Mouse (Mus musculus) ovary, adult 18-20 months (tissue): ENCODE results near the gene Ak2.

Experiments
- DNase-seq: peaks from one replicate; pipeline ENCODE4 v3.0.0; 2022; ENCODE audit warnings: low spot score, mixed read lengths

The Ak2 gene

GRCm38 (mm10) chr4:129013151-129013864 is 21.6 kb downstream of the Ak2 start:
- no peak for DNase-seq

GRCm38 (mm10) chr4:129016329-129016728 is 24.6 kb downstream of the Ak2 start:
- no peak for DNase-seq

GRCm38 (mm10) chr4:129017150-129017549 is 25.4 kb downstream of the Ak2 start:
- DNase-seq = no peak

GRCm38 (mm10) chr4:129018788-129019435 is 27.2 kb downstream of the Ak2 start:
- DNase-seq = no peak

GRCm38 (mm10) chr4:129019788-129020187 is 28.0 kb downstream of the Ak2 start:
- no peak for DNase-seq

- DNase-seq = peak; percentile 73
Measured at GRCm38 (mm10) chr4:129020454-129020853, 28.7 kb downstream of the Ak2 start.

GRCm38 (mm10) chr4:129021426-129021825 is 29.7 kb downstream of the Ak2 start:
- no peak for DNase-seq

- DNase-seq = no peak
Measured at GRCm38 (mm10) chr4:129021886-129022285, 30.1 kb downstream of the Ak2 start.

GRCm38 (mm10) chr4:129023884-129024283 is 32.1 kb downstream of the Ak2 start:
- DNase-seq = no peak

GRCm38 (mm10) chr4:129024775-129025174 is 33.0 kb downstream of the Ak2 start:
- DNase-seq = peak; percentile 95

GRCm38 (mm10) chr4:129025707-129026106 is 33.9 kb downstream of the Ak2 start:
- no peak for DNase-seq

GRCm38 (mm10) chr4:129030746-129031145 is 39.0 kb downstream of the Ak2 start:
- no peak for DNase-seq

GRCm38 (mm10) chr4:129031408-129031965 is 39.7 kb downstream of the Ak2 start:
- DNase-seq = no peak

- DNase-seq = no peak
Measured at GRCm38 (mm10) chr4:129032133-129032962, 40.6 kb downstream of the Ak2 start.

GRCm38 (mm10) chr4:129032963-129033951 is 41.5 kb downstream of the Ak2 start:
- peak; percentile 70 for DNase-seq

- DNase-seq = no peak
Measured at GRCm38 (mm10) chr4:129034224-129034623, 42.5 kb downstream of the Ak2 start.

- peak; percentile 86 for DNase-seq
Measured at GRCm38 (mm10) chr4:129034706-129035660, 43.2 kb downstream of the Ak2 start.

- no peak for DNase-seq
Measured at GRCm38 (mm10) chr4:129035851-129036445, 44.2 kb downstream of the Ak2 start.

GRCm38 (mm10) chr4:129047721-129048421 is 56.1 kb downstream of the Ak2 start:
- DNase-seq = no peak
